Mouse (Mus musculus): ENCODE results near the gene Ascl4.

Gene Ascl4

GRCm38 (mm10) chr10:85927676-85928445 is at the start of gene Ascl4:
Ascl4 (plus strand) TSS chr10:85927681.
- DNase-seq = peak; percentile 27

GRCm38 (mm10) chr10:85879886-85880486 is 47.5 kb upstream of the Ascl4 start:
- DNase-seq = no peak

- peak; percentile 99 for DNase-seq
These were observed 10.8 kb upstream of the Ascl4 start, which contains the start of gene Prdm4 for GRCm38 (mm10) chr10:85916498-85917309. Prdm4 (minus strand) TSS chr10:85917142.

- peak; percentile 74 for DNase-seq
These were observed 1.2 kb downstream of the Ascl4 start for GRCm38 (mm10) chr10:85928499-85929207.

GRCm38 (mm10) chr10:85929208-85929591 is 1.7 kb downstream of the Ascl4 start:
- DNase-seq = no peak

- DNase-seq = no peak
These were observed 2.5 kb downstream of the Ascl4 start for GRCm38 (mm10) chr10:85929962-85930361.

GRCm38 (mm10) chr10:85936280-85936965 is 8.9 kb downstream of the Ascl4 start:
- DNase-seq = no peak

- no peak for DNase-seq
These were observed 21.2 kb downstream of the Ascl4 start for GRCm38 (mm10) chr10:85948483-85949196.

- DNase-seq = peak; percentile 14
These were observed 24.4 kb downstream of the Ascl4 start for GRCm38 (mm10) chr10:85951765-85952443.

GRCm38 (mm10) chr10:85953401-85953800 is 25.9 kb downstream of the Ascl4 start:
- peak; percentile 56 for DNase-seq

GRCm38 (mm10) chr10:85954429-85954828 is 26.9 kb downstream of the Ascl4 start:
- DNase-seq = peak; percentile 55

- DNase-seq = peak; percentile 7
These were observed 29.5 kb downstream of the Ascl4 start for GRCm38 (mm10) chr10:85956871-85957419.

- peak; percentile 97 for DNase-seq
These were observed 30.0 kb downstream of the Ascl4 start, which contains the start of gene Rtcb for GRCm38 (mm10) chr10:85957464-85957950. Rtcb (minus strand) TSS chr10:85957823.

- peak; percentile 7 for DNase-seq
These were observed 35.4 kb downstream of the Ascl4 start for GRCm38 (mm10) chr10:85962897-85963296.

- no peak for DNase-seq
These were observed 36.8 kb downstream of the Ascl4 start for GRCm38 (mm10) chr10:85964316-85964715.

- DNase-seq = no peak
These were observed 39.0 kb downstream of the Ascl4 start for GRCm38 (mm10) chr10:85966476-85966875.

GRCm38 (mm10) chr10:85967411-85968156 is 40.1 kb downstream of the Ascl4 start:
- DNase-seq = no peak

- DNase-seq = peak; percentile 84
These were observed 40.7 kb downstream of the Ascl4 start for GRCm38 (mm10) chr10:85968157-85968634.

GRCm38 (mm10) chr10:85968731-85969130 is 41.2 kb downstream of the Ascl4 start:
- no peak for DNase-seq

All from lung, postnatal 36 days (tissue).